Mouse (Mus musculus) limb, embryonic 13.5 days (tissue): Measurements from ENCODE around the gene Cntn4. TPM values are rescaled to one million over a fixed set of nuclear protein-coding genes. Genes with fewer than 3 reads are reported as not detected.

Experiments
- ATAC-seq: fragments of 200-750 bp; cut with Nextera tagmentation; 2 replicates; pipeline ENCODE4 v1.8.0; 2017; ENCODE audit warnings: low read depth, moderate number of reproducible peaks, moderate TSS enrichment; ENCODE audit not compliant: low FRiP score
- H3K27ac ChIP-seq: fragments of 300-500 bp; sonication (generic); 2 replicates; pipeline ENCODE4 v1.5.1; 2015; ENCODE audit warnings: inconsistent platforms, mild to moderate bottlenecking, moderate library complexity
- H3K27me3 ChIP-seq: fragments of 300-500 bp; sonication (generic); 2 replicates; pipeline ENCODE4 v1.6.1; 2015; ENCODE audit warnings: mild to moderate bottlenecking, inconsistent platforms
- H3K36me3 ChIP-seq: fragments of 300-500 bp; sonication (generic); 2 replicates; pipeline ENCODE4 v1.6.1; 2015; ENCODE audit warnings: inconsistent platforms, mild to moderate bottlenecking, moderate library complexity
- H3K4me1 ChIP-seq: fragments of 300-500 bp; sonication (generic); 2 replicates; pipeline ENCODE4 v1.6.1; 2015; ENCODE audit warnings: inconsistent platforms
- H3K4me2 ChIP-seq: fragments of 300-500 bp; sonication (generic); replicated peaks from 2 replicates; pipeline ENCODE4 v1.6.1; 2015; ENCODE audit warnings: inconsistent platforms, mild to moderate bottlenecking, moderate library complexity
- H3K4me3 ChIP-seq: fragments of 300-500 bp; sonication (generic); 2 replicates; pipeline ENCODE4 v1.5.1; 2015; ENCODE audit warnings: moderate library complexity, mild to moderate bottlenecking, inconsistent platforms
- H3K9ac ChIP-seq: fragments of 300-500 bp; sonication (generic); 2 replicates; pipeline ENCODE4 v1.6.1; 2015; ENCODE audit warnings: mild to moderate bottlenecking, inconsistent platforms
- H3K9me3 ChIP-seq: fragments of 300-500 bp; sonication (generic); 2 replicates; pipeline ENCODE4 v1.6.1; 2016; ENCODE audit warnings: inconsistent platforms
- WGBS: fragments of 180-500 bp; shearing (Covaris S2); methylation state at CpG from one replicate; pipeline ENCODE4 v1.1.7; 2015; 5-methylcytosine and 5-hydroxymethylcytosine counted together
- polyA plus RNA-seq: library from polyadenylated mRNA; unstranded; fragments of >200 nt; fragmentation: Nextera tagmentation; extraction: Ambion mirVana; gene quantifications from 2 replicates; pipeline ENCODE4 v1.2.1, GENCODE M21; 2015

The Cntn4 gene
- polyA plus RNA-seq, 1 experiment from 2014 or later = 1.8 TPM

DNA sequence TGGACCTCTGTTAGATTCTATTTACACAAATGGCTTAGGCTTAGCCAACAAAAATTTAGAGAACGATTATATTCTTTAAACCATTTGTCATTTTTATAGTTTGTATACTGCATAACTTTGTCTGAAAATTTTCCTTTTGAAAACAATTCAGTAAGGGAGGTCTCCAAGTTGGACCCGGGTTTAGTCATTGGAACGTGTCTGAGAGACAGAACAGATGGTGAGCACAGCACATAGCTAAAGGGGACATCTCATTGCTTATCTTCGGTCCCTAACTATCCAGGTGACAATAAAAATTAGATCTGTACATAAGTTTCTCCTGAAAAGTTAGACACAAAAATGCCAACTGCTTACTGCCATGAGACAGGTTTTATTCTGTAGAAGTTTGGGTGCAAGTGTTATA is 420.4 kb downstream of the Cntn4 start:
- ATAC-seq = no peak
- WGBS = 79% methylated on average over 4 of the region's 4 CpGs
- H3K36me3 ChIP-seq = no peaks in the 10 kb centered on the region
- no peaks in the 10 kb centered on the region for H3K9me3 ChIP-seq
- H3K4me2 ChIP-seq = no peak overlapping the region
- no peaks in the 10 kb centered on the region for H3K4me1 ChIP-seq
- H3K9ac ChIP-seq = no peak overlapping the region
- H3K4me3 ChIP-seq = no peak overlapping the region
- H3K27me3 ChIP-seq = no peaks in the 10 kb centered on the region
- H3K27ac ChIP-seq = no peak overlapping the region

DNA sequence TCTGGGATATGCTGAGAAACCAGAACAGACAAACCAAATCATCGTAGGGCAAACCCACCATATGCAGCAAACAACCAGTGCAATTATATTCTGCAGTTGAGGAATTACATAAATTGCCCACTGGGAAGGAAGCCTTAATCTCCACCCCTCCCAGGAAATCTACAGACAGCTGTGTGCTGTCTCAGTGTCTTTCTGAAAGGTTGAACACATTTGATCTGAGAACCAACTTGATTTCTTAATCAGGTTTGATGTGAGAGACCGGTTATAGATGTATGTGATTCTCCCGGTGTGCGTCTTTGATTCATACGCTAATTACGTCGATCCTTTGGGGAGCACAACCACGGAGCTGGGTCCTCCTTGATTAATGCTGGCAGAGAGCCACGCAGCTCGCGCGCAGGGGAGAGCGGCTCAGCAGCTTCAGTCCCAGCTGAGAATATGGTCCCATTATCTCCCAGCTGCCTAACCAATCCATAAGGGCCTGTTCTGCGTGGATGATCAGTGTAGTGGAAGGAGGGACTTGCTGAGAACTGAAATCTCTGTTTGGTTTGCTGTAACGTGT is 441.1 kb downstream of the Cntn4 start:
- no peak overlapping the region for H3K9ac ChIP-seq

DNA sequence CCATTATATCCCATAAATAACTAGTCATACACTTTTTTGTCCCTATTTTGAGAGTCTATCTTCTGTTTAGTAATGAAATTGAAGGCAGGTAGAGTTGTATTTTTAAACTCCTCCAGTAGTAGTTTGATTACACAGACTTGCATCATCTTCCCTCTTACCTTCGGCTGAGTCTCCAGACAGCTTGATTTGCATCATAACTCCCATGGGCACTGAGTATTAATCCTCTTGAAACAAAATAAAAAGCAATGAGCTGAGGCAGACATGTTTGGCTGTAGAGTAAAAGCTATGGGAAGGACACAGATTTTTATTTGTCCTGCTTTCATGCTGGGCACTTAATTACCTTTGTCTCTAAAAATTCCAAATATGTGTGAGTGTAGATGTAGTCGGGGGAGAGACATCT is 476.1 kb downstream of the Cntn4 start:
- no peaks in the 10 kb centered on the region for H3K27me3 ChIP-seq
- WGBS = 64% methylated on average over 2 of the region's 2 CpGs
- no peaks in the 10 kb centered on the region for H3K9me3 ChIP-seq
- H3K4me2 ChIP-seq = no peak overlapping the region
- H3K36me3 ChIP-seq = no peaks in the 10 kb centered on the region
- ATAC-seq = no peak
- H3K4me1 ChIP-seq = no peaks in the 10 kb centered on the region
- no peak overlapping the region for H3K9ac ChIP-seq
- no peak overlapping the region for H3K27ac ChIP-seq
- H3K4me3 ChIP-seq = no peak overlapping the region

More for the DNA sequence above, 441.1 kb downstream of the Cntn4 start:
- Histone ChIP-seq H3K27me3 (no peaks in the 10 kb centered on the region), H3K9me3 (no peaks in the 10 kb centered on the region), H3K4me2 (peak overlapping the region; percentile 59), H3K4me3 (peak overlapping the region; percentile 25), H3K4me1 (no peaks in the 10 kb centered on the region), H3K36me3 (no peaks in the 10 kb centered on the region), H3K27ac (no peak overlapping the region)
- ATAC-seq = no peak
- 26% methylated on average over 15 of the region's 15 CpGs for WGBS

DNA sequence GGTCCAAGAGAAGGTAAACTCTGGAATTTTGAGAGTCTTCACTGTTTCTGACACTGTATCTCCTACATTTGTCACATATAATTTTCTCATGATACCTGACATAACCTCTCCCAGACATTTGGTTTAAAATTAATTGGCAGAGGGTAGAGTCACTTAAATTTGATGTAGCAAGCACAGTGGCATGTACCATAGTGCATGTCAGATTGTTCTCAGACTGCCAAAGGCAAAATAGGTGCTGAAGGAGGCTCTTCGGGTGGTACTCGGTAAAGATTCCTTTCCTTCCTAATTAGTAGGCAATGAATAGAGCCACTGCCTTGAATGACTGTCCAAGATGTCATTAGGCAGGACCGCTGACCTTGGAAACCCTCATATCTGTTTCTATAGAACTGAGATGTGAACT is 477.9 kb downstream of the Cntn4 start:
- Histone ChIP-seq H3K4me1 (no peaks in the 10 kb centered on the region), H3K4me2 (no peak overlapping the region), H3K27ac (no peak overlapping the region), H3K27me3 (no peaks in the 10 kb centered on the region), H3K4me3 (no peak overlapping the region), H3K36me3 (no peaks in the 10 kb centered on the region), H3K9ac (no peak overlapping the region), H3K9me3 (no peaks in the 10 kb centered on the region)
- 82% methylated on average over 3 of the region's 3 CpGs for WGBS
- no peak for ATAC-seq

DNA sequence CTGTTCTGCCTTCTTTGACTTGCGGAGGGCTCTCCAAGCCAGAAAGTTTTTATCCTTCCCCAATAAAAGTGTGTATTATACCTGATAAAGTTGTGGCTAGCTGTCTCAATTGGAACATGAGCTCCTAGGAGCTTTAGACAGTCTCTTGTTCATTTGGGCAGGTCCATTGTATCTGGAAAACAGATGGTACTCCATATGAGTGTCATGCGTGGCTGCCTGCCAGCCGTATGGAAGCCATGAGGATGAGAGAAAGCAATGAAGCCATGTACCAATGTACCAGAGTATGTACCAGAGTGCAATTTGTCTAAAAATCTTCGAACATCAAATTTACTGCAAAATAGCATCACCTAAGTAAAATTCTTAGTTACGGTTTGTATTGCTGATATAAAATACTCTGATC is 500.1 kb downstream of the Cntn4 start:
- H3K36me3 ChIP-seq = no peaks in the 10 kb centered on the region
- no peak for ATAC-seq
- 77% methylated on average over 5 of the region's 5 CpGs for WGBS
- no peaks in the 10 kb centered on the region for H3K4me1 ChIP-seq
- H3K9ac ChIP-seq = no peak overlapping the region
- H3K4me2 ChIP-seq = no peak overlapping the region
- no peaks in the 10 kb centered on the region for H3K27me3 ChIP-seq
- H3K4me3 ChIP-seq = no peak overlapping the region
- H3K9me3 ChIP-seq = no peaks in the 10 kb centered on the region
- H3K27ac ChIP-seq = no peak overlapping the region

DNA sequence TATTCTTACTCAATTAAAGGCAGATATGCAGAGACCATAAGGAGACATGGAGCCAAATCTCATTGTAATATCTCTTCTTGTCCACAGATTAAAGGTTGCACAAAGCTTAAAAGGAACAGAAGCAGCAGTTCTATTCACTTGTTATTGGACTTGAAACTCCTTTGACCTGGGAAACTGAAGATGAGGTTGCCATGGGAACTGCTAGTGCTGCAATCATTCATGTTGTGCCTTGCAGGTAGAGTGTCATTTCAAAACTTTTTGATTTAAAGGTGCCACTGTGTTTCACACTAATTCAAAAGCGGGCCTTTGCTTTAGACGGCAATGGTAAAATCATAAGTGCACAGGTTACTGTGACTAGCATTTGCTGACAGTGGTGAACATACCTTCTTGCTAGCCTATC is 504.1 kb downstream of the Cntn4 start:
- Histone ChIP-seq H3K4me3 (no peak overlapping the region), H3K9me3 (no peaks in the 10 kb centered on the region), H3K36me3 (no peaks in the 10 kb centered on the region), H3K27ac (no peak overlapping the region), H3K27me3 (no peaks in the 10 kb centered on the region), H3K9ac (no peak overlapping the region), H3K4me1 (no peaks in the 10 kb centered on the region), H3K4me2 (no peak overlapping the region)
- ATAC-seq = no peak
- WGBS = 90% methylated on average over 2 of the region's 2 CpGs

DNA sequence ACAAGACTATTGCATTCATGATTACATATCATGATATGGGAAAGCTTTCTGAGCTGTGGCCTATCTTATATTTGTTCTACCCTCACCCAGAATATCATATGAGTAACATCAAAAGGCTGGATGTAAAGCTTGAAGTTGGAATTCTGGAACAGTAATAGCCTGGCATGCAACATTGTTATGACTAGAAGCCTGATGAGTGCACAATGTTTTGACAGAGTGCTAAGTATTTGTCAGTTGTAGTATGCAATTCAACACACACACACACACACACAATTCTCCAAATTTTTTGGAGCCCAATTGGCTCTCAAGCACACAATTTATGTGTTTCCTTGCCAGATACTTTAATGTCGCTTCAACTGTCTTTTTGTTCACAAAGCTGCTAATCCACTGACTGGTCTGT is 523.5 kb downstream of the Cntn4 start:
- Histone ChIP-seq H3K9ac (no peak overlapping the region), H3K36me3 (no peaks in the 10 kb centered on the region), H3K27ac (no peak overlapping the region), H3K27me3 (no peaks in the 10 kb centered on the region), H3K4me1 (no peaks in the 10 kb centered on the region), H3K9me3 (no peaks in the 10 kb centered on the region), H3K4me2 (no peak overlapping the region), H3K4me3 (no peak overlapping the region)
- ATAC-seq = no peak
- WGBS = 92% methylated on average over 1 of the region's 1 CpGs

DNA sequence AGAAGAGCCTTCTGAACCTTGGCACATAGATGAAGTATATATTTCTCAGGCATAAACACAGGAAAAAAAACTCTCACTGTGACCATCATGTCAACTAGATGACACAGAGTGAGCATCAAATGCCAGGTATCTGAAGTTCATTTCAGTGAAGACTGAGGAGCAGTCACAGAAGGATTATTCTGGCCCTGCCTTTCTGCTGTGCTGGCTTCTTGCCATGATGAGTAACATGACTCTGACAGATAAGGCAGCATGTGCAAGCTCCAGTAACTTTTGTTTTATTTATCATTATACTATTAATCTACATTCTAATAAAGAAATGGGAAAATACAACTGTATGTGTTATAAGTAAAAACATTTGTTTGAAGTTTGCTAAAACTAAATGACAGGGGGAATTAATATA is 529.9 kb downstream of the Cntn4 start:
- Histone ChIP-seq H3K27me3 (no peaks in the 10 kb centered on the region), H3K27ac (no peak overlapping the region), H3K4me1 (no peaks in the 10 kb centered on the region), H3K4me3 (no peak overlapping the region), H3K9me3 (no peaks in the 10 kb centered on the region), H3K36me3 (no peaks in the 10 kb centered on the region), H3K4me2 (no peak overlapping the region), H3K9ac (no peak overlapping the region)
- no peak for ATAC-seq

DNA sequence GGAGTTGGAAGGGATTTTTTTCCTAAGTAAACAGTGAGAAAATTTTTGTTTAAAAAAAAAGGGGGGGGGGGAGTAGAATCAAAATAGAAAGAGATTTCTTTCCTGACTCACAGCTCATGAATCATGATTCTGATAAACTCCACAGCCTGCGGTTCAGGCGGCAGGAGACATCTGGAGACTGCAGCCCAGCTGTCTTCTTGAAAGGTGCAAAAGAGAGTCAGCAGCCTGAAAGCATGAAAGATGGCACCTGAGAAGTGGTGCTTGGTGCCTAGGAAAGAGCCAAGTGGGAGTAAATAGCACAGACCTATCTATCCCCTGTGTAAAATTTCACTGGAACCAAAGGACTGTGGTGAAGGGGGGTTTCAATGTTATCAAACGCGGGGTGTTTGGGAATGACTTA is 535.6 kb downstream of the Cntn4 start:
- H3K27me3 ChIP-seq = no peaks in the 10 kb centered on the region
- no peaks in the 10 kb centered on the region for H3K4me1 ChIP-seq
- H3K27ac ChIP-seq = no peak overlapping the region
- no peak for ATAC-seq
- no peaks in the 10 kb centered on the region for H3K9me3 ChIP-seq
- no peak overlapping the region for H3K4me2 ChIP-seq
- H3K9ac ChIP-seq = no peak overlapping the region
- no peaks in the 10 kb centered on the region for H3K36me3 ChIP-seq
- no peak overlapping the region for H3K4me3 ChIP-seq
- 82% methylated on average over 4 of the region's 4 CpGs for WGBS

DNA sequence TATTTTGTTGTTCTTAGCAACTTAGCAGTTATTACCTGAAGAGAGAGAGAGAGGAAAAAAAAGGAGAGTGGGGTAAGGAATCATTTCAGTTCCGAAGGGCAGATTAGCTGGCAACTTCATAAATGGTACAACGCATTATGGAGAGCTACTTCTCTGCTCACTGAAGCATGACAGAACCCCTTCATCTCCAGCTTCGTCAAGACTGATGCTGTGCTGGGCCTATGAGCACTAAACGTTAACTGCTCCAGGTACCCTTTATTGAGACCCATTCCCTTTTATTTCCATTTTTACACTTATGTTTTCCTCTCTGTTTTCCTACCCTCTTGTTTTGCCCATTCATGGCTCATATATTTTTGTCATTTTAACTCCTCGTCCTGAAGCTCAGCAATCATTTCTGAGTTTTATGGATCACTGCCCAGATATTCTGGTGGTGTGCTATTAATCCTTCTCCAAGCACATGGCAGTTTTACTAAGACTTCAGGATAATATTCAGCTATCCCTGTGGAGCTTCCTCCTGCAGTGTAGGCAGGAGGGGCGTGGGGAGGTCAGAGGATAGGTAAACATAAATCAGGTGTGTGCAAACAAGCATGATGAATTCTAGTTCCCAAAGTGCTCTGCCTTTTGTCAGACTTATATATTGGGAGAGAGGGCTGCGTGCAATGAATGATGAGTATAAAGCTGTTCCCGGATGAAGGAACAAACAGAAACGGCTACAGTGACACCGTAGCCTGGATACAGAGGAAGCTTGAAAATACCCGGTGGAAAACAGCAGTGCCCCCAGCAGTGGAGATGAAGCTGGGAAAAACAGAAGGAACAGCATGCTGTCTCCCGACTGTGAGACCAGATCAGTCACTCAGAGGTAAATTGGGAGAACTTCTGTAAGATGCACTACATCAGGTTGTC is 559.8 kb downstream of the Cntn4 start:
- Histone ChIP-seq H3K9me3 (no peaks in the 10 kb centered on the region), H3K4me1 (no peaks in the 10 kb centered on the region), H3K4me3 (no peak overlapping the region), H3K9ac (no peak overlapping the region), H3K27me3 (no peaks in the 10 kb centered on the region), H3K36me3 (no peaks in the 10 kb centered on the region), H3K4me2 (no peak overlapping the region), H3K27ac (no peak overlapping the region)
- no peak for ATAC-seq
- 72% methylated on average over 12 of the region's 12 CpGs for WGBS

DNA sequence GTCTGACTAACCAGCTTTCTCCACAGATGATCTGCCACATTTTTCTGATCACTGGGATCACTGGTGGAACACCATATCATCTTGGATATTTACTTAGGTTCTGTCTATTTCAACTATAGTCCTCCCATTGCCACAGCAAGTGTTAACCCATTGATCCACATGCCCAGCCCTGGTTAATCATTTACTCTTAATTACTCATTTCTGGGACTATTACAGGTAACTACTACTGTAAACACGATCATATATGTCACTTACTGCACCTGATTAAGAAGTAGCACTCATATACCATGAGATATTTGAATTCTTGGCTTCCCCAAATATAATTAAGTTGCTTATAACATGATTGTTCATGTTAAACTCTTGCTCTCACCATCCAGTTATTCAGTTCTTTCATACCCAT is 564.1 kb downstream of the Cntn4 start:
- Histone ChIP-seq H3K9ac (no peak overlapping the region), H3K4me2 (no peak overlapping the region), H3K4me3 (no peak overlapping the region), H3K27ac (no peak overlapping the region), H3K36me3 (no peaks in the 10 kb centered on the region), H3K9me3 (no peaks in the 10 kb centered on the region), H3K4me1 (no peaks in the 10 kb centered on the region), H3K27me3 (no peaks in the 10 kb centered on the region)
- ATAC-seq = no peak
- 63% methylated on average over 1 of the region's 1 CpGs for WGBS

DNA sequence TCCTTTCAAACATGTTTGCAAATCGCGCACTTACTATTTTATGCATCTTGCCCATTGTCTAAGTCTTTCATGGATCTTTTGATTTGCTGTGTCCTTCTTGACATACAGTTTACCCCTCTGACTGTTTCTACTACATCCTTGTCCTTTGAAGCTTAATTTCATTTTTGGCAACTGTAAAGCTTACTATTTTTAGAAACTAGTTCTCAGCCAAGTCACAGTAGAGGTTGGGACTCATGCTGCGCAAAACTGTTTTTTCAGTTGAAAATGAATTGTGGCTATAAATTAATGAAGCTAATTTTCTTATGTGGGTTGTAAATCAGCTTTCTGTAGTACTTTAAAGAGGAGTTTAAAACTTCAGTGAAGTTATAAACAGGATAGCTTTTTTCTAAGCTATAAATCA is 585.9 kb downstream of the Cntn4 start:
- Histone ChIP-seq H3K36me3 (no peaks in the 10 kb centered on the region), H3K27ac (no peak overlapping the region), H3K9me3 (no peaks in the 10 kb centered on the region), H3K27me3 (no peaks in the 10 kb centered on the region), H3K4me1 (no peaks in the 10 kb centered on the region), H3K9ac (no peak overlapping the region), H3K4me2 (no peak overlapping the region), H3K4me3 (no peak overlapping the region)
- no peak for ATAC-seq
- 82% methylated on average over 3 of the region's 3 CpGs for WGBS

DNA sequence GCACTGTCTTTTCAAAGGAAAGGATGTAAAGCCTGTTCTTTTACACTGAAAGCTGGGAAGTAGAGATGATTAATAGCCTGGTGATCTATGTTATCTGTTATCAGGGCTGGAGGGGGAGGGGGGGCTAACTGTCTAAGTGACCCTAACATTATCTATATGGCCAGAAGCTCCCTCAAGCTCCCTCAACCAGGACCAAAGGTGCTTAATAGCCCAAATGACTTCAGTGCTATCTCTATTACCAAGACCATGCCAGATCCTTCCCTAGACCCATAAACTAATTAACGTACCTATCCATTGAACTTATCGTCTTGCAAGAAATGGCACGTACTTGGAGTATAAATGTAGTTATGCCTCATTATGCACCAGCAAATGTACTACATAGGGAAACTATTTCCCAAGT is 588.0 kb downstream of the Cntn4 start:
- Histone ChIP-seq H3K4me3 (no peak overlapping the region), H3K4me2 (no peak overlapping the region), H3K27me3 (no peaks in the 10 kb centered on the region), H3K27ac (no peak overlapping the region), H3K9me3 (no peaks in the 10 kb centered on the region), H3K4me1 (no peaks in the 10 kb centered on the region), H3K36me3 (no peaks in the 10 kb centered on the region), H3K9ac (no peak overlapping the region)
- WGBS = 53% methylated on average over 3 of the region's 3 CpGs
- no peak for ATAC-seq
